Mouse (Mus musculus) E14TG2a.4 (cell line): ENCODE measurements around the gene Zfp202.
"Not testable (repeated sequence)": the region's sequence is repeated elsewhere in the genome, so short reads cannot be mapped to it uniquely, and the experiment has no call there.

Source experiments
- H3K27me3 ChIP-seq: 2 replicates; pipeline ENCODE4 v1.6.1; 2014; ENCODE audit warnings: low read length, control low read depth; ENCODE audit not compliant: insufficient read depth
- H3K36me3 ChIP-seq: 2 replicates; pipeline ENCODE4 v1.6.1; 2014; ENCODE audit warnings: low read length, control low read depth; ENCODE audit not compliant: insufficient read depth
- H3K4me1 ChIP-seq: replicated peaks from 2 replicates; pipeline ENCODE4 v1.6.1; 2014; ENCODE audit warnings: low read depth, low read length, control low read depth
- H3K4me3 ChIP-seq: replicated peaks from 2 replicates; pipeline ENCODE4 v1.5.1; 2014; ENCODE audit warnings: mild to moderate bottlenecking, low read length
- H3K9me3 ChIP-seq: 2 replicates; pipeline ENCODE4 v1.6.1; 2014; ENCODE audit warnings: low read length, control low read depth
- CTCF ChIP-seq: conservative IDR thresholded peaks from 2 replicates; pipeline ENCODE4 v1.5.1; 2014; ENCODE audit warnings: low read length
- NANOG ChIP-seq: IDR thresholded peaks from 2 replicates; pipeline ENCODE4 v1.6.1; 2014; ENCODE audit warnings: borderline replicate concordance, low read length, mixed read lengths
- POU5F1 ChIP-seq: IDR thresholded peaks from 2 replicates; pipeline ENCODE4 v1.6.1; 2014; ENCODE audit warnings: low read length, borderline replicate concordance

Gene Zfp202

DNA sequence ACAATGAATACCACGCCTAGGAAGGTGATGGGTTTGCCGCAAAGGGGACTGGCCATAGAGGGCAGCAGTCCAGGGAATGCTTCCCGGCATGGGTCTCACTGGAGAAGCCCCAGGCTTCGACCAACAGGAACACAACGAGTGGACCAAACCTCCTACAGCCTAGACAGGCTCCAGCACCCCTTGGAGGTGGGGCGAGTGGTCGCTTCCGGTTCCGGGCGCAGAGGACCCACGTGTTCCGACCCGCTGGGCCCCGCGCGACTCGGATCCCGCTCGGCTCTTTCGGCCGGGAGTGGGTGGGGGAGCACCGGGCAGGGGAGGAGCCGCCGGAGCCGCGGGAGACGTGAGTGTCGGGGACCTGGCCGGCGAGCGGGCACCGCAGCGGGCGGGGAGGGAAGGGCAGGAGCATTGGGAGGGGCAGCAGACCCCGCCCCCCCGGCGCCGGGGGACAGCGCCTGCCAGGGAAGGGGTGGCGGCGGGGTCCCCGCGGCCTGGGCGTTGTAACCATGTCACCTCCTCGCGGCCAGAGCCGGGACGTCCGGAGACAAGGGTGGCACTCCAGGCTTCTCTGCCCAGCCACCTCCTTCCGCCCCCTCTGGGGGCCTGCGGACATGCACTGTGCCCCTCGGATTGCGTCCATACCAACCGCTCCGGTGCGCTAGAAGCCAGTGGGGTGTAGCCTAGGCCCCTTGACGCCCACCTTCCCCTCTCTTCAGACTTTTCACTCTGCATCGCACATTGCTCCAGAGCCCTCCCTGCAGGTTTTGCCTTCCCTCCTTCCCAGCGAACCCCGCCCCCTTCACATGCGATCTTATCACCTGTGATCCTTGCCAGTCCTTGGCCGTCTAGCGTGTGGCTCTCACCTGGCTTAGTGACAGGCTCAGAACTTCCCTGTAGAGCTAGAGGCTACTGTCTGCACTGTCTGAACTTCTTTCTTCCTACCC, at the start of gene Zfp202:
Zfp202 (plus strand) TSS at position 219 of the 941 bp plus-strand sequence.
- peaks cover 77% of the 10 kb centered on the region for H3K36me3 ChIP-seq
- no peaks in the 10 kb centered on the region for H3K9me3 ChIP-seq
- no peaks in the 10 kb centered on the region for H3K27me3 ChIP-seq
- H3K4me3 ChIP-seq, result peak within 1 kb of the TSS; percentile 85
- H3K4me1 ChIP-seq, result peaks cover 39% of the 10 kb centered on the region
- TF ChIP-seq POU5F1, result no peak
- 0 out of 2 replicates have a peak, but pooled peaks have one; percentile 6 for TF ChIP-seq CTCF

DNA sequence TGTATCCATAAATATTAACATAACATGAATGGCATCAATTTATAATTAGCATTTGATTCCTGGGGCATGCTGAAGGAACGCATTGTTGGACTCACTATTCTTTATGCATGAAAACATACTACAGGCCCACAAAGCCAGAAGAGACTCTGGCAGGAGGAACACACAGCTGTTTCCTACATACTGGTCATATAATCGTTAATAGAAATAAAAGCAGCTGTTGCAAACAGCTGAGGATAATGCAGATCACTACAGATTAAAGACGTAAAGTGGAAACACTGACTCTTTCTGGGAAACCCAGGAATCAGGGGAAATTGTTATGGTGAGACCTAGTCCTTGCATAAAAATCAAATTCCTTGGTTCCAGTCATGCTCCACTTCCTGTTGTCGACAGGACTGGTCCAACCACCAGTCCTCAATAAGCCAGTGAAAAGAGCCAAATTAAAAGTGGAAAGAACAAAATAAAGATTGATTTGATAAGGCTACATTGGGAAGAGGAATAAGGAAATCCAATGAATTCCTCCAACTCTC, 36.9 kb upstream of the Zfp202 start:
- Histone ChIP-seq H3K27me3 (peaks cover 5% of the 10 kb centered on the region), H3K36me3 (no peaks in the 10 kb centered on the region), H3K9me3 (no peaks in the 10 kb centered on the region), H3K4me3 (no peak overlapping the region), H3K4me1 (no peaks in the 10 kb centered on the region)
- TF ChIP-seq POU5F1, result no peak
- no peak for TF ChIP-seq CTCF
- no peak for TF ChIP-seq NANOG

DNA sequence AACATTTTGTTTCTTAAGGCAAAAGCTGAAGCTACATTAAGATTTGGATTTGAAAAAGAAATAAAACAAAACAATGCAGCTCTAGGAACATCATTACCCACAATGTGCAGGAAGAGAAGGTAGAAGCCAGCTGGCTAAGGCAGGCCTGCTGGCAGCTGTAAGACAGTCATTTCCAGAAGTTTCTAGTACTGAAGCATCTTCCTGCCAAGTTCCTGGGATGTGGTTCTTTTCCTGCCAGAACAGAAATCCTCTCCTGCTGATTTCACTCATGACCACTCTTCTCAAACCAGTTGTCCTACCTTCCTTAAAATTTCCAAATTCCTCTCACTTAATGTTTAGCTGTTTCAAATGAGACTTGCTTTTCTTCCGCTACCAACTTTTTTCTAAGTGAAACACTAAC, 25.7 kb upstream of the Zfp202 start:
- H3K9me3 ChIP-seq, result peaks cover 11% of the 10 kb centered on the region; the same call in 1 of the 2 replicates
- no peaks in the 10 kb centered on the region for H3K27me3 ChIP-seq
- no peak overlapping the region for H3K4me3 ChIP-seq
- no peaks in the 10 kb centered on the region for H3K4me1 ChIP-seq
- TF ChIP-seq POU5F1, result no peak
- no peak for TF ChIP-seq CTCF
- TF ChIP-seq NANOG, result no peak
- H3K36me3 ChIP-seq, result peaks cover 9% of the 10 kb centered on the region; the same call in 1 of the 2 replicates

DNA sequence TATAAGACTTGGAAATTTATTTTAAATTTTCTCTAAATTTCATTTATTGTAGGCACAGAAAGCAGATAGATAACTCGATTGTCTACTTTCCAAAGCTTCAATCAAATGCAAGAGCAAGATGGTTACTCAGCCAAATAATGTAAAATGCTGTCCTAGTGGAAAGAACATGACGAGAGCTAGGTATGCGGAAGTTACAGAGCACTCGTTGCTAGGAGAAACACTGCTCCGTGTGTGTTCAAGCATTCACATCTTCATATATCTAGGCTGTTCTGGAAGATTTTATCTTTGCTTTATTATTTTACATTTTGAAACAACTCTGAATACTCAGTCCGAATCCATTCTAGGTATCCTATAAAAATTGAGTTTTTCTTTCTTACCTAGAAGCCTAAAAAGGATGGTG, 15.1 kb upstream of the Zfp202 start:
- H3K9me3 ChIP-seq, result no peaks in the 10 kb centered on the region
- no peak overlapping the region for H3K4me3 ChIP-seq
- TF ChIP-seq NANOG (no peak), CTCF (no peak), POU5F1 (no peak)
- no peaks in the 10 kb centered on the region for H3K27me3 ChIP-seq
- peaks cover 31% of the 10 kb centered on the region for H3K36me3 ChIP-seq
- no peaks in the 10 kb centered on the region for H3K4me1 ChIP-seq

DNA sequence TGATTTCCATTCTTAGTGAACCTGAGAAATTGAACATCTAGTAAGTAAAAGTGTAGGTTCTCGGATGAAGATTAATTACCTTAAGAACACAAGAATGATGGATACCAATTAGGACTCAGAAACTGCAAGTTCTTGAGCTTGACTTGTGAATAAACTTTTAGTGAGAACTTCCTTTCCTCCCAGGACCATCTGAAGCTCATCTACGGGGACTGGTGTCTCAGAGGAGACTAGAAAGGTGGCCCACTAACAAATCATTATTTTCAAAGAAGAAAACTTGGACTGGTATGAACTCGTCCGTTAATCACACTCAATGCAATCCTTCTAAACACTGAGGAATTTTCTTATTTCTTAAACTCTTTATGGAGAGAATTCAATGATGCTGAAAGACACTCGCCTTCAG, 11.5 kb upstream of the Zfp202 start, which contains the start of gene Olfr986:
Olfr986 (plus strand) TSS at position 301 of the 400 bp plus-strand sequence.
- H3K27me3 ChIP-seq, result no peaks in the 10 kb centered on the region
- no peaks in the 10 kb centered on the region for H3K9me3 ChIP-seq
- H3K36me3 ChIP-seq, result peaks cover 51% of the 10 kb centered on the region
- 0 out of 2 replicates have a peak, but pooled peaks cover 9% of the 10 kb centered on the region for H3K4me1 ChIP-seq
- no peak for TF ChIP-seq CTCF
- TF ChIP-seq NANOG, result no peak
- no peak for TF ChIP-seq POU5F1
- no peak within 1 kb of the TSS for H3K4me3 ChIP-seq

DNA sequence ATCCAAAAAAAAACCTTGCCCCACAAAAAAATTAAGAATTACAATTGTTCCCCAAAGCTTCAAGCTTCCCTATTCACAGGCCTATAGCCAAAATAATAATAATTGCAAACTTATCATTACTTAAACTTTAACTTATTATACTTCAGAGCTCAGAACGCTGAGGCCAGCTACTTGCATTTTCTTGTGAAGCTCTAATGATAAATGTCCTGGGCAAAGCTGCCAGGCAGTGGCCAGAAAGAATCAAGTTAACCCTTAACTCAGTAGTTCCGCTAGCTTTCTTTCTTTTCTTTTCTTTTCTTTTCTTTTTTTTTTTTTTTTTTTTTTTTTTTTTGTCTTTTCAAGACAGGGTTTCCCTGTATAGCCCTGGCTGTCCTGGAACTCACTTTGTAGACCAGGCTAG, 7.0 kb upstream of the Zfp202 start:
- not testable (repeated sequence) for H3K4me1 ChIP-seq, H3K9me3 ChIP-seq, H3K4me3 ChIP-seq, H3K27me3 ChIP-seq
- H3K36me3 ChIP-seq, result peaks cover 51% of the 10 kb centered on the region

DNA sequence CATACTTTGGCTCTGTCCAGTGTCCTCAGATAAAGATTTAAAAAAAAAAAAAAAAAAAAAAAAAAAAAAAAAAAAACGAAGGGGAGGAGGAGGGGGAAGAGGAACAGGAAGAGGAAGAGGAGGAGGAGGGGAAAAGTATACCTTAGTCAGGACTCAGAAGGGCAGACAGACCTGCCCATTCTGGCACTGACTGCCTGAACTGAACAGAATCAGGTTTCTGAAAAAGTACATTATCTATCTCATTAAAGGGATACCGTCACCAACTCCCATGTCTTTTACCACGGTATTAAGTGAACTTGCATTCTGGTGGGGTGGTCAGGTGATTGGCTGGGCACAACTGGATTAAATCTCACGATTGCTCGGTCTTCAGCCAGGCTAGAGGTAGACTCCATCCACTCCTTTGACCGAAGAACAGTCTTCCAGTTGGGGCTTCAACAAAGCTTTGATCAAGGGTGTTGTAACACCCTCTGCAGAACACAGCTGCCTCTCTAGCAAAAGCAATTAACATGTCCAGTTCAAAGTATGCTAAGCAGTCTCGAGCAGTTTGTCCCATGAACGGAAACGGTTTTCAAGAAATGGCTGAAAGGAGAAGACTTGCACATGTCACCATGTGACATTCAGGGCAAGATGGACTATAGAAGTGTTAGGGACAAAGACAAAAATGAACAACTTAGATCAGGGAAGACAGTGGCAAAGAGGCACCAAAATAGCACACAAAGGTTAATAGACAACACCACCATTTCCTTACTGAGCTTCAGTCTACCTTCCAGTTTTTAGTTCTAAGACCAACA, 835 bp upstream of the Zfp202 start:
- Histone ChIP-seq H3K4me1 (peaks cover 39% of the 10 kb centered on the region), H3K9me3 (no peaks in the 10 kb centered on the region), H3K4me3 (peak overlapping the region; percentile 85), H3K36me3 (peaks cover 70% of the 10 kb centered on the region), H3K27me3 (no peaks in the 10 kb centered on the region)
- no peak for TF ChIP-seq POU5F1
- no peak for TF ChIP-seq CTCF
- TF ChIP-seq NANOG, result no peak

DNA sequence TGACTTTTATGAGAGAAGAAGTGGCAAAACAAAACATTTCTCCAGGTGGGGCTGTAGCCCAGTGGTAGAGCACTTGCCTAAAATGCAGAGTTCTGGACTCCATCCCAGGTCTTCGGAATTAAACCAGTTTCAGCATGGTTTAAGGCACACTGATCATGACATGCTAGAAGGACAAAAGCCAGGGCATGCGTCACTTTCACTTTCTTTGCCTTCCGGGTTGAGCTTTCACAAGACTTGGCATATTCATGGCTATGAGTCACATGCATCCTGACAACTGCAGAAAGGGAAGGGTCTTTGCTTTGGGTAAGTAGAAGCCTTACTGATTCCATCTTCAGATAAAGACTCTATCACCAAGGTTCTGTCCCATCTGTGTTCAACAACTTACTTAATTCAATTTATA, 3.9 kb downstream of the Zfp202 start:
- TF ChIP-seq POU5F1, result no peak
- TF ChIP-seq CTCF, result no peak
- no peak for TF ChIP-seq NANOG
- Histone ChIP-seq H3K36me3 (peaks cover 83% of the 10 kb centered on the region), H3K27me3 (no peaks in the 10 kb centered on the region), H3K4me3 (no peak overlapping the region), H3K4me1 (peaks cover 43% of the 10 kb centered on the region), H3K9me3 (no peaks in the 10 kb centered on the region)
